Mouse (Mus musculus) midbrain, embryonic 11.5 days (tissue): ENCODE results near the gene Dcp1b. TPM values are rescaled to one million over a fixed set of nuclear protein-coding genes. Genes with fewer than 3 reads are reported as not detected.

Experiments
- ATAC-seq: fragments of 200-750 bp; cut with Nextera tagmentation; 2 replicates; pipeline ENCODE4 v1.8.0; 2017; ENCODE audit warnings: moderate TSS enrichment, moderate library complexity; ENCODE audit not compliant: low FRiP score
- DNase-seq: peaks from one replicate; pipeline ENCODE4 v3.0.0; 2015; ENCODE audit warnings: low spot score; ENCODE audit errors: missing footprints
- H3K27ac ChIP-seq: fragments of 300-500 bp; sonication (generic); 2 replicates; pipeline ENCODE4 v1.5.1; 2014; ENCODE audit warnings: low read depth, low read length
- H3K27me3 ChIP-seq: fragments of 300-500 bp; sonication (generic); 2 replicates; pipeline ENCODE4 v1.6.1; 2014; ENCODE audit warnings: mild to moderate bottlenecking, low read length, moderate library complexity, mixed read lengths; ENCODE audit not compliant: control insufficient read depth, insufficient read depth
- H3K36me3 ChIP-seq: fragments of 300-500 bp; sonication (generic); 2 replicates; pipeline ENCODE4 v1.6.1; 2014; ENCODE audit warnings: mild to moderate bottlenecking, low read length, moderate library complexity, mixed read lengths; ENCODE audit not compliant: control insufficient read depth, insufficient read depth
- H3K4me1 ChIP-seq: fragments of 300-500 bp; sonication (generic); 2 replicates; pipeline ENCODE4 v1.6.1; 2014; ENCODE audit warnings: low read length; ENCODE audit not compliant: control insufficient read depth, insufficient read depth
- H3K4me2 ChIP-seq: fragments of 300-500 bp; sonication (generic); 2 replicates; pipeline ENCODE4 v1.6.1; 2014; ENCODE audit warnings: mild to moderate bottlenecking, moderate library complexity
- H3K4me3 ChIP-seq: fragments of 300-500 bp; sonication (generic); 2 replicates; pipeline ENCODE4 v1.5.1; 2014; ENCODE audit warnings: low read depth, low read length
- H3K9ac ChIP-seq: fragments of 300-500 bp; sonication (generic); 2 replicates; pipeline ENCODE4 v1.6.1; 2014; ENCODE audit warnings: low read length
- H3K9me3 ChIP-seq: fragments of 300-500 bp; sonication (generic); 2 replicates; pipeline ENCODE4 v1.6.1; 2016; ENCODE audit warnings: low read length; ENCODE audit not compliant: control insufficient read depth
- WGBS: fragments of 180-500 bp; shearing (Covaris S2); extraction: QIAGEN DNeasy Blood & Tissue Kit; methylation state at CpG from one replicate; pipeline ENCODE4 v1.1.7; 2014; 5-methylcytosine and 5-hydroxymethylcytosine counted together
- polyA plus RNA-seq: library from polyadenylated mRNA; unstranded; fragments of >200 nt; fragmentation: Nextera tagmentation; extraction: Ambion mirVana; gene quantifications from 2 replicates; pipeline ENCODE4 v1.2.1, GENCODE M21; 2014

Dcp1b gene
- polyA plus RNA-seq, 1 experiment from 2014 or later, result 9.9 TPM

- Histone ChIP-seq H3K36me3 (no peaks in the 10 kb centered on the region), H3K9ac (no peak overlapping the region), H3K4me1 (no peaks in the 10 kb centered on the region), H3K9me3 (no peaks in the 10 kb centered on the region), H3K4me2 (no peak overlapping the region), H3K4me3 (no peak overlapping the region), H3K27ac (no peak overlapping the region), H3K27me3 (no peaks in the 10 kb centered on the region)
- 87% methylated on average over 5 of the region's 5 CpGs for WGBS
- ATAC-seq (no peak), DNase-seq (no peak)
Observed at GRCm38 (mm10) chr6:119235441-119235840, 60.4 kb downstream of the Dcp1b start.

- WGBS, result 31% methylated on average over 1 of the region's 1 CpGs
- H3K36me3 ChIP-seq, result no peaks in the 10 kb centered on the region
- no peaks in the 10 kb centered on the region for H3K9me3 ChIP-seq
- no peak within 1 kb of the TSS for H3K9ac ChIP-seq
- H3K4me1 ChIP-seq, result no peaks in the 10 kb centered on the region
- DNase-seq (peak; percentile 23), ATAC-seq (no peak)
- no peak within 1 kb of the TSS for H3K27ac ChIP-seq
- H3K4me2 ChIP-seq, result no peak within 1 kb of the TSS
- no peaks in the 10 kb centered on the region for H3K27me3 ChIP-seq
- no peak within 1 kb of the TSS for H3K4me3 ChIP-seq
Observed at GRCm38 (mm10) chr6:119236241-119236640, 61.2 kb downstream of the Dcp1b start, which contains the start of gene Cacna2d4. Cacna2d4 (plus strand) TSS chr6:119236526.

GRCm38 (mm10) chr6:119237427-119237989 is 62.5 kb downstream of the Dcp1b start:
- Histone ChIP-seq H3K9me3 (no peaks in the 10 kb centered on the region), H3K27me3 (no peaks in the 10 kb centered on the region), H3K4me2 (no peak overlapping the region), H3K36me3 (no peaks in the 10 kb centered on the region), H3K27ac (no peak overlapping the region), H3K4me1 (no peaks in the 10 kb centered on the region), H3K9ac (no peak overlapping the region), H3K4me3 (no peak overlapping the region)
- no peak for DNase-seq
- ATAC-seq, result no peak
- 63% methylated on average over 8 of the region's 8 CpGs for WGBS

GRCm38 (mm10) chr6:119239341-119240005 is 64.4 kb downstream of the Dcp1b start:
- no peak overlapping the region for H3K4me3 ChIP-seq
- peak; percentile 67 for DNase-seq
- no peak overlapping the region for H3K27ac ChIP-seq
- ATAC-seq, result no peak
- 81% methylated on average over 5 of the region's 5 CpGs for WGBS
- no peak overlapping the region for H3K9ac ChIP-seq
- no peaks in the 10 kb centered on the region for H3K4me1 ChIP-seq
- no peak overlapping the region for H3K4me2 ChIP-seq
- no peaks in the 10 kb centered on the region for H3K36me3 ChIP-seq
- H3K9me3 ChIP-seq, result no peaks in the 10 kb centered on the region
- no peaks in the 10 kb centered on the region for H3K27me3 ChIP-seq

GRCm38 (mm10) chr6:119240256-119240655 is 65.2 kb downstream of the Dcp1b start:
- ATAC-seq (no peak), DNase-seq (peak; percentile 59)
- no peaks in the 10 kb centered on the region for H3K4me1 ChIP-seq
- H3K36me3 ChIP-seq, result no peaks in the 10 kb centered on the region
- no peak overlapping the region for H3K9ac ChIP-seq
- no peak overlapping the region for H3K4me2 ChIP-seq
- no peaks in the 10 kb centered on the region for H3K9me3 ChIP-seq
- H3K4me3 ChIP-seq, result no peak overlapping the region
- no peaks in the 10 kb centered on the region for H3K27me3 ChIP-seq
- no peak overlapping the region for H3K27ac ChIP-seq
- WGBS, result 83% methylated on average over 7 of the region's 7 CpGs

- H3K36me3 ChIP-seq, result no peaks in the 10 kb centered on the region
- H3K9me3 ChIP-seq, result peaks cover 3% of the 10 kb centered on the region; the same call in 1 of the 2 replicates
- 69% methylated on average over 21 of the region's 21 CpGs for WGBS
- ATAC-seq, result no peak
- no peak for DNase-seq
- H3K4me3 ChIP-seq, result no peak overlapping the region
- no peak overlapping the region for H3K27ac ChIP-seq
- H3K27me3 ChIP-seq, result no peaks in the 10 kb centered on the region
- no peak overlapping the region for H3K9ac ChIP-seq
- no peak overlapping the region for H3K4me2 ChIP-seq
- no peaks in the 10 kb centered on the region for H3K4me1 ChIP-seq
Observed at GRCm38 (mm10) chr6:119240871-119241705, 66.0 kb downstream of the Dcp1b start.

- no peaks in the 10 kb centered on the region for H3K4me1 ChIP-seq
- H3K36me3 ChIP-seq, result no peaks in the 10 kb centered on the region
- no peaks in the 10 kb centered on the region for H3K27me3 ChIP-seq
- H3K27ac ChIP-seq, result no peak overlapping the region
- peaks cover 3% of the 10 kb centered on the region; the same call in 1 of the 2 replicates for H3K9me3 ChIP-seq
- no peak overlapping the region for H3K4me3 ChIP-seq
- H3K4me2 ChIP-seq, result no peak overlapping the region
- H3K9ac ChIP-seq, result no peak overlapping the region
- ATAC-seq (no peak), DNase-seq (no peak)
- 53% methylated on average over 2 of the region's 2 CpGs for WGBS
Observed at GRCm38 (mm10) chr6:119246082-119246481, 71.0 kb downstream of the Dcp1b start.

GRCm38 (mm10) chr6:119248578-119248977 is 73.5 kb downstream of the Dcp1b start:
- H3K27ac ChIP-seq, result no peak overlapping the region
- H3K9me3 ChIP-seq, result peaks cover 3% of the 10 kb centered on the region; the same call in 1 of the 2 replicates
- H3K4me1 ChIP-seq, result no peaks in the 10 kb centered on the region
- H3K27me3 ChIP-seq, result no peaks in the 10 kb centered on the region
- 89% methylated on average over 3 of the region's 3 CpGs for WGBS
- no peak for DNase-seq
- H3K36me3 ChIP-seq, result no peaks in the 10 kb centered on the region
- no peak overlapping the region for H3K4me3 ChIP-seq
- H3K9ac ChIP-seq, result no peak overlapping the region
- no peak overlapping the region for H3K4me2 ChIP-seq
- ATAC-seq, result no peak

GRCm38 (mm10) chr6:119249726-119250125 is 74.7 kb downstream of the Dcp1b start:
- WGBS, result 93% methylated on average over 10 of the region's 10 CpGs
- Histone ChIP-seq H3K4me1 (no peaks in the 10 kb centered on the region), H3K4me2 (no peak overlapping the region), H3K27me3 (no peaks in the 10 kb centered on the region), H3K9me3 (peaks cover 3% of the 10 kb centered on the region; the same call in 1 of the 2 replicates), H3K9ac (no peak overlapping the region), H3K27ac (no peak overlapping the region), H3K36me3 (no peaks in the 10 kb centered on the region), H3K4me3 (no peak overlapping the region)
- ATAC-seq (no peak), DNase-seq (no peak)
